Mouse (Mus musculus): ENCODE measurements around the gene Gbx1. TPM values are rescaled to one million over a fixed set of nuclear protein-coding genes. Genes with fewer than 3 reads are reported as not detected.
A peak's percentile ranks its signal among the peaks of the same experiment; 100 is the strongest.

Gene Gbx1
- polyA plus RNA-seq, 1 experiment from 2014 or later: 4.9 TPM

DNA sequence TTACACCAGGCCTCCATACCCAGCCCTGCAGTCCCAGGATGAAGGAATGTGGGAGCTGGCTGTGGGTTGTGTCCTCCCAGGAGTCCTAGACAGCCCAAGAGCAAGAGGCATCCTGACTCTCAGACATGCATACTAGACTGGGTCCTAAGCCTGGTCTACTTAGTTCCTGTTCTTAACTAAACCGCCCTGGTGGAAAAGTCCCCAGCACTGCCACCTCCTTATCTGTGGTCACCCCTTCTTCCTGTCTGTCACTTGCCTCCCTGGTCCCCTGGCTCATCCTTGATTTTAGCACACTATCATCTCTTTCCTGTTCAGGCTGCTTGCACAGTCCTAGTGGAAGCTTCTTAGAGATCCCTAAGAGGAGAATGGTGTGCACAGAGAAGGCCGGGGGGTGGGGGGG is 21.5 kb downstream of the Gbx1 start:
- peaks cover 34% of the 10 kb centered on the region for H3K36me3 ChIP-seq (replicated peaks; ENCODE audit: control insufficient read depth, insufficient read depth)
- H3K9me3 ChIP-seq (ENCODE audit: control insufficient read depth, low read length): no peaks in the 10 kb centered on the region
- DNase-seq (ENCODE audit: low spot score) (no peak), ATAC-seq (ENCODE audit: low FRiP score) (no peak)
- H3K27ac ChIP-seq: no peak overlapping the region
- no peak overlapping the region for H3K4me2 ChIP-seq (replicated peaks)
- H3K4me1 ChIP-seq (replicated peaks; ENCODE audit: control insufficient read depth, insufficient read depth, low read length): peaks cover 2% of the 10 kb centered on the region; the same call in 1 of the 2 replicates
- H3K27me3 ChIP-seq (ENCODE audit: control insufficient read depth, insufficient read depth, low read length): no peaks in the 10 kb centered on the region
- H3K9ac ChIP-seq: no peak overlapping the region
- H3K4me3 ChIP-seq (replicated peaks; ENCODE audit: low read length): no peak overlapping the region
- 58% methylated on average over 2 of the region's 2 CpGs for WGBS

DNA sequence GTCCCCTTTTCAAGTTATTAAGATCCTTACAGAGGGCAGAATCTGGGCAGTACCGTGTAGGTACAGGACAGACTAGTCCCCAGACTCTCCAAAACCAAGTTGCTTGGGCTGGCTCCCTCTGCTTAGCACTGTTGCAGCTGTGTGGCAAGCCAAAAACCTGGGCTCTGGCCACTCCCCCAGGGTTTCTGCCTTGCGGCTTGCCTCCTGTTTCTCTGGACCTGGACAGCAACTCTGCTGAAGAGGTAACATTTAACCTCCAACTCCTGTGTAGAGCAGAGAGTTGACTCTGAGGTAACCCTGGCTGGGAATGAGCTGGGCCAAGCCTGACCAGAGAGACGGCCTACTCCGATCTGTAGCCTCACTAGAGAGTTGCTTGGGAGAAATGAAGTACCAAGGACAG is 24.2 kb downstream of the Gbx1 start:
- H3K4me2 ChIP-seq (replicated peaks): no peak overlapping the region
- 74% methylated on average over 4 of the region's 4 CpGs for WGBS
- no peak for DNase-seq (ENCODE audit: low spot score)

DNA sequence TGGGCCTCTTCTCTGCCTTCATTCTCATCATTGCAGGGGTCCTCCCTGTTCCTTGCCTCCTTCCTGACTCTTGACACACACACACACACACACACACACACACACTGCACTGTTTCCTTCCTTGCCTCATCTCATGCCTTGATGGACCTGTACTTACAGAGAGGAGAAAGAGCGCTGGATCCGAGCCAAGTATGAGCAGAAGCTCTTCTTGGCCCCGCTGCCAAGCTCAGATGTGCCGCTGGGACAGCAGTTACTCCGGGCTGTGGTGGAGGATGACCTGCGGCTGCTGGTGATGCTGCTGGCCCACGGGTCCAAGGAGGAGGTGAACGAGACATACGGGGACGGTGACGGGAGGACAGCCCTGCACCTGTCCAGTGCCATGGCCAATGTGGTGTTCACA is 26.2 kb downstream of the Gbx1 start:
- Histone ChIP-seq H3K4me3 (replicated peaks; ENCODE audit: low read length) (no peak overlapping the region), H3K4me2 (replicated peaks) (no peak overlapping the region), H3K36me3 (replicated peaks; ENCODE audit: control insufficient read depth, insufficient read depth) (peaks cover 69% of the 10 kb centered on the region), H3K27me3 (ENCODE audit: control insufficient read depth, insufficient read depth, low read length) (no peaks in the 10 kb centered on the region), H3K27ac (no peak overlapping the region), H3K9ac (no peak overlapping the region), H3K9me3 (ENCODE audit: control insufficient read depth, low read length) (no peaks in the 10 kb centered on the region), H3K4me1 (replicated peaks; ENCODE audit: control insufficient read depth, insufficient read depth, low read length) (peaks cover 36% of the 10 kb centered on the region)
- DNase-seq (ENCODE audit: low spot score) (peak; percentile 64), ATAC-seq (ENCODE audit: low FRiP score) (0 out of 2 replicates have a peak, but pooled peaks have one; percentile 15)
- WGBS: 73% methylated on average over 11 of the region's 11 CpGs

More for the DNA sequence above, 24.2 kb downstream of the Gbx1 start:
- Histone ChIP-seq H3K27me3 (ENCODE audit: control insufficient read depth, insufficient read depth, low read length) (no peaks in the 10 kb centered on the region), H3K36me3 (replicated peaks; ENCODE audit: control insufficient read depth, insufficient read depth) (peaks cover 58% of the 10 kb centered on the region), H3K4me1 (replicated peaks; ENCODE audit: control insufficient read depth, insufficient read depth, low read length) (peaks cover 19% of the 10 kb centered on the region; the same call in 1 of the 2 replicates), H3K9ac (no peak overlapping the region), H3K9me3 (ENCODE audit: control insufficient read depth, low read length) (no peaks in the 10 kb centered on the region), H3K4me3 (replicated peaks; ENCODE audit: low read length) (no peak overlapping the region), H3K27ac (no peak overlapping the region)
- ATAC-seq (ENCODE audit: low FRiP score): no peak

DNA sequence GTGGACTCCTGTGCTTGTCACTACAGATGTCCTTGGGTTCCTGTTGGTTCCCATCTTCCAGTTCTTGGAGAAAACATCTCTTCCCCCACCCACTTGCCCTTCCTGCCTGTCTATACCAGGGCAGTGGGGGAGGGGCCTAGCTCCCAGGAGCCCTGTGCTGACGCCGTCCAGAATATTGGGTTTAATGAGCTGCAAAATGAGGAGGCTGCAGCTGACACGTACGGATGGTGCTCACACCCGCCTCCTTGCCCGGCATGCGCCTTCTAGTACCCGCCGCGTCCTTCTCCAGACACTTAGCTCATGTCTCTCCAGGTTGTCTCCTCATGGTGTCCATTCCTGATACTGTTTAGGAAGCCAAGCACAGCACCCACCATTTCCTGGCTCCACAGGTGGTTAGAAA is 27.9 kb downstream of the Gbx1 start:
- Histone ChIP-seq H3K27ac (no peak overlapping the region), H3K4me1 (replicated peaks; ENCODE audit: control insufficient read depth, insufficient read depth, low read length) (peaks cover 49% of the 10 kb centered on the region), H3K9me3 (ENCODE audit: control insufficient read depth, low read length) (no peaks in the 10 kb centered on the region), H3K4me2 (replicated peaks) (no peak overlapping the region), H3K9ac (no peak overlapping the region), H3K36me3 (replicated peaks; ENCODE audit: control insufficient read depth, insufficient read depth) (peaks cover 82% of the 10 kb centered on the region), H3K27me3 (ENCODE audit: control insufficient read depth, insufficient read depth, low read length) (no peaks in the 10 kb centered on the region), H3K4me3 (replicated peaks; ENCODE audit: low read length) (no peak overlapping the region)
- 38% methylated on average over 10 of the region's 10 CpGs for WGBS
- ATAC-seq (ENCODE audit: low FRiP score) (no peak), DNase-seq (ENCODE audit: low spot score) (no peak)

DNA sequence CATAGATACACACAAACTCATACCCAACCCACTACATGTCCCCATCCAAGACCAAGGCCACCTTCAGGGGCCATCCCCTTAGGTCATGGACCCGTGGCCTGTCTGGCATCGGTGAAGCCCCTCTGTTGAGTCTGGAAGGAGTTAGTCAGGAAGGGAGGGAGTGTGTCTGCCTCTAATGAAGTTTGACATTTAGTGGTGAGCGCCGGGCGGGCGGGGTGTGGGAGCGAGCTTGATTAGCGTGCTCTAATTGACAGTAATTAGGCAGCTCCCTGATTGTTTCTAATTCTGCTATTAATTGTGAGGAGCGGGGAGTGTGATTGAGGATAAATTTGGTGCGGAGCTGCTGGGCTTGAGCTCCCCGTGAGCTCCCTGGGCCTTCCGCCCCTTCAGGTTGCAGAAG is 29.5 kb downstream of the Gbx1 start:
- Histone ChIP-seq H3K4me2 (replicated peaks) (no peak overlapping the region), H3K36me3 (replicated peaks; ENCODE audit: control insufficient read depth, insufficient read depth) (peaks cover 84% of the 10 kb centered on the region), H3K27me3 (ENCODE audit: control insufficient read depth, insufficient read depth, low read length) (no peaks in the 10 kb centered on the region), H3K4me1 (replicated peaks; ENCODE audit: control insufficient read depth, insufficient read depth, low read length) (peaks cover 49% of the 10 kb centered on the region), H3K27ac (no peak overlapping the region), H3K9me3 (ENCODE audit: control insufficient read depth, low read length) (no peaks in the 10 kb centered on the region), H3K4me3 (replicated peaks; ENCODE audit: low read length) (no peak overlapping the region), H3K9ac (no peak overlapping the region)
- WGBS: 52% methylated on average over 12 of the region's 12 CpGs
- ATAC-seq (ENCODE audit: low FRiP score): no peak
- DNase-seq (ENCODE audit: low spot score): no peak

DNA sequence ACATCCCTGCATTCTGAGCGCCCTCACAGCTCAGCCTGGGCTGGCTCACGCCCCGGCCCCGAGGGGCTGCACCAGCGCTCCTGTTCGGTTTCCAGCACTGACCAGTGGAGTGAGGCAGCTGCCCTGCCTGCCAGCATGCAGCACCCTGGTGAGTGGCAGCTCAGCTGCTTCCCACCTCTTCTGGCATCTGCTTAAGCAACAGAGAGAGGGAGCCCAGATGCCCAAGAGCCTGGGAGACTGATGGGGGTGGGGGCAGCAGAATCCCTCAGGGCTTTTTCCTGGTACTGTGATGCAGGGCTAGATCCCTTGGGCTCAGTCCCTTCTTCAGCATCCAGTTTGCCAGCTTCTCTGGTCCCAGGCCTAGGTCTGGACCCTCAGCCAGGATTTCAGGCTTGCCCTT is 30.2 kb downstream of the Gbx1 start:
- H3K4me2 ChIP-seq (replicated peaks): no peak overlapping the region
- no peaks in the 10 kb centered on the region for H3K27me3 ChIP-seq (ENCODE audit: control insufficient read depth, insufficient read depth, low read length)
- peaks cover 84% of the 10 kb centered on the region for H3K36me3 ChIP-seq (replicated peaks; ENCODE audit: control insufficient read depth, insufficient read depth)
- no peaks in the 10 kb centered on the region for H3K9me3 ChIP-seq (ENCODE audit: control insufficient read depth, low read length)
- DNase-seq (ENCODE audit: low spot score) (peak; percentile 17), ATAC-seq (ENCODE audit: low FRiP score) (no peak)
- 38% methylated on average over 6 of the region's 6 CpGs for WGBS
- no peak overlapping the region for H3K4me3 ChIP-seq (replicated peaks; ENCODE audit: low read length)
- no peak overlapping the region for H3K9ac ChIP-seq
- peaks cover 49% of the 10 kb centered on the region for H3K4me1 ChIP-seq (replicated peaks; ENCODE audit: control insufficient read depth, insufficient read depth, low read length)
- peak overlapping the region; percentile 46 for H3K27ac ChIP-seq

DNA sequence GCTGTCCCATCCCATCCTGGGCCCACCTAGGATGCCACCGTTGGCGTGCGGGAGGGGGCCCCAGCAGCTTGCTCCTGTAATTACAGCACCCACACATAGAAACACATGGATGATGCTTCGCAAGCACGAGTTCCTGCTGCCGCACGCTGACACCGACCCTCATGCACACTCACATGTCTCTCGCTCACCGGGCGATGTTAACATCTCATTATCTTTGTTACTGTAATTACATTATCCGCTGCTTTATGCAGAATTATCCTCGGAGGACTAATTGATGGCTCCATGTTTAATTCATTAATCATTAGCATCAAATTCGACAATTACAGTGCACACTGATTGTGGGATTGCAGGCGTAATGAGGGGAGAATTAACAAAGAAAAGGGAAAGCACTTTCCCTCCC is 32.0 kb downstream of the Gbx1 start:
- no peak overlapping the region for H3K4me3 ChIP-seq (replicated peaks; ENCODE audit: low read length)
- WGBS: 47% methylated on average over 15 of the region's 15 CpGs

DNA sequence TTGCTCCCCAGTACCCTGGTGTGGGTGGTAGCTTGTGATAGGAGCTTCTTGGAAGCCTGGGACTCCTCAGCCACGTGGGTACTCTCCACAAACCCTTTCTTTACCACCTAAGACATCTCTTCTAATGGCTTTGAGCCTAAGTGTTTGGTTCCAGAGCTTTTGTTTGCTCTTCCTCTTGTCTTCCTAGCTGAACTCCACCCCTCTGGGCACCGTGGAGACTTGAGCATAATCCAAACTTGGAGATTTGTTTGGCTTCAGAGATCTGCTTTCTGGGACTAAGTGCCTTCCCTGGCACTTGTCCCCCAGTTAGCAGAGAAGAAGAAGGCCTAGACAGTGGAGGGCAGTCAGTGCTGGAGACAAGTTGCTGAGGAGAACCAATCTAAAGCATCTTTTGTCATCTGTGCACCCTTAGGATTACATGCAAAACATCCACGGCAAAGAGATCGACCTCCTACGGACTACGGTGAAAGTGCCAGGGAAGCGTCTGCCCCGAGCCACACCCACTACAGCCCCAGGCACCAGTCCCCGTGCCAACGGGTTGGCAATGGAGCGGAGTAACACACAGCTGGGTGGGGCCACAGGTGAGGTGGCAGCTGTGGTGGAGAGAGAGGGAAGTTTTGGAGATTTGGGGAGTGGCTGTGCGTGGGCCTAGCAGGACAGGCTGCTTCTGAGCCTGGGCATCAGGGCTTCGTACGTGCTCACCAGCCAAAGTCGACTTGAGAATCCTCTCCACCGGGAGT is 34.3 kb downstream of the Gbx1 start:
- Histone ChIP-seq H3K4me3 (replicated peaks; ENCODE audit: low read length) (no peak overlapping the region), H3K4me2 (replicated peaks) (no peak overlapping the region), H3K9ac (no peak overlapping the region), H3K36me3 (replicated peaks; ENCODE audit: control insufficient read depth, insufficient read depth) (peaks cover 87% of the 10 kb centered on the region), H3K9me3 (ENCODE audit: control insufficient read depth, low read length) (no peaks in the 10 kb centered on the region), H3K4me1 (replicated peaks; ENCODE audit: control insufficient read depth, insufficient read depth, low read length) (peaks cover 33% of the 10 kb centered on the region), H3K27me3 (ENCODE audit: control insufficient read depth, insufficient read depth, low read length) (no peaks in the 10 kb centered on the region), H3K27ac (no peak overlapping the region)
- no peak for ATAC-seq (ENCODE audit: low FRiP score)
- 87% methylated on average over 16 of the region's 16 CpGs for WGBS
- DNase-seq (ENCODE audit: low spot score): no peak

More for the DNA sequence above, 32.0 kb downstream of the Gbx1 start:
- peaks cover 83% of the 10 kb centered on the region for H3K36me3 ChIP-seq (replicated peaks; ENCODE audit: control insufficient read depth, insufficient read depth)
- H3K27ac ChIP-seq: peak overlapping the region; percentile 70; the same call in 1 of the 2 replicates
- H3K9ac ChIP-seq: no peak overlapping the region
- H3K9me3 ChIP-seq (ENCODE audit: control insufficient read depth, low read length): no peaks in the 10 kb centered on the region
- peak; percentile 9; the same call in 1 of the 2 replicates for ATAC-seq (ENCODE audit: low FRiP score)
- H3K27me3 ChIP-seq (ENCODE audit: control insufficient read depth, insufficient read depth, low read length): no peaks in the 10 kb centered on the region
- no peak overlapping the region for H3K4me2 ChIP-seq (replicated peaks)
- peaks cover 48% of the 10 kb centered on the region for H3K4me1 ChIP-seq (replicated peaks; ENCODE audit: control insufficient read depth, insufficient read depth, low read length)
- DNase-seq (ENCODE audit: low spot score): peak; percentile 62

DNA sequence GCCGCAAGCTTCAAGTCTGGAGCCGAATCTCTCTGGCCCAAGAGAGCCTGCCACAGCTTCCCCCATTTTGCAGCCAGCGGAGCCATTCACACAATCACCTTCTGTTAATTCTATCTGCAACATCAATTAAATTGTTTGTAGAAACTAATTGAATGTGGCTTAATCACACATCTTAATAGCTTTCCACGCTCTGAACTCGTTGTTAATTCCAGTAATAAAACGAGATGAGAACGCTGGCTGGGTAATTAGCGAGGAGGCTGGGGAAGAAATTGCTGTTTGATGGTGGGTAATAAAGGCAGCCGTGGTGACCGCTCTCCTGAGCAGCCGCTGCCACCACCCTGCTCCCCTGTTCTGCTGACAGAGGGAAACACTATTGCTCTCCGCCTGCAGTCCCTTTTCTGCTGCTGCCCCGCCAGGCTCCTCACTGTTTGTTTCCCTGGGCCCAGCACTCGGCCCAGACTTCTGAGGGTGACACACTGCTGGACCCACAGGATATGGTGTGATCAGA is 36.5 kb downstream of the Gbx1 start:
- Histone ChIP-seq H3K36me3 (replicated peaks; ENCODE audit: control insufficient read depth, insufficient read depth) (peaks cover 83% of the 10 kb centered on the region), H3K27ac (peak overlapping the region; percentile 58), H3K9ac (no peak overlapping the region), H3K4me2 (replicated peaks) (no peak overlapping the region), H3K27me3 (ENCODE audit: control insufficient read depth, insufficient read depth, low read length) (no peaks in the 10 kb centered on the region), H3K4me3 (replicated peaks; ENCODE audit: low read length) (no peak overlapping the region), H3K9me3 (ENCODE audit: control insufficient read depth, low read length) (no peaks in the 10 kb centered on the region), H3K4me1 (replicated peaks; ENCODE audit: control insufficient read depth, insufficient read depth, low read length) (peaks cover 19% of the 10 kb centered on the region; the same call in 1 of the 2 replicates)
- no peak for DNase-seq (ENCODE audit: low spot score)
- 50% methylated on average over 14 of the region's 14 CpGs for WGBS
- peak; percentile 38 for ATAC-seq (ENCODE audit: low FRiP score)

All from hindbrain, embryonic 14.5 days (tissue).